Mouse (Mus musculus): ENCODE results near the gene Mob3b. TPM values are rescaled to one million over a fixed set of nuclear protein-coding genes. Genes with fewer than 3 reads are reported as not detected.
A peak's percentile ranks its signal among the peaks of the same experiment; 100 is the strongest.
"Not testable (repeated sequence)": the region's sequence is repeated elsewhere in the genome, so short reads cannot be mapped to it uniquely, and the experiment has no call there.

The Mob3b gene
- total RNA-seq, 2 experiments from 2014 or later: 2.0 to 4.0 TPM

- DNase-seq (ENCODE audit: extremely low spot score in 1 of 2, low spot score in 2 of 2): peak in 1 of 2 experiments; percentile 49
- intact Hi-C loops (cut with DNase I): loop anchor here (2.0 to 5.0 kb wide), 2 partner anchors 196 to 231 kb away; partner anchors contain the start of gene Mob3b
These were observed 196.3 kb downstream of the Mob3b start for GRCm38 (mm10) chr4:34960781-34961560.

GRCm38 (mm10) chr4:34959477-34959876, 197.8 kb downstream of the Mob3b start:
- intact Hi-C loops (cut with DNase I): loop anchor here (10.0 kb wide), 1 partner anchor 345 kb away; no protein-coding TSS in a partner anchor
- no peak for DNase-seq (ENCODE audit: extremely low spot score in 1 of 2, low spot score in 2 of 2)

GRCm38 (mm10) chr4:34958155-34959028, 198.9 kb downstream of the Mob3b start:
- no peak for DNase-seq (ENCODE audit: extremely low spot score in 1 of 2, low spot score in 2 of 2)
- intact Hi-C loops (cut with DNase I): loop anchor here (10.0 kb wide), 1 partner anchor 346 kb away; no protein-coding TSS in a partner anchor

GRCm38 (mm10) chr4:34953716-34954115, 203.6 kb downstream of the Mob3b start:
- DNase-seq (ENCODE audit: extremely low spot score in 1 of 2, low spot score in 2 of 2): no peak
- intact Hi-C loops (cut with DNase I): loop anchor here (10.0 kb wide), 1 partner anchor 351 kb away; no protein-coding TSS in a partner anchor

GRCm38 (mm10) chr4:34947181-34947580, 210.1 kb downstream of the Mob3b start:
- DNase-seq (ENCODE audit: extremely low spot score in 1 of 2, low spot score in 2 of 2): no peak
- intact Hi-C loops (cut with DNase I): no loop called here

- DNase-seq (ENCODE audit: extremely low spot score in 1 of 2, low spot score in 2 of 2): no peak
- intact Hi-C loops (cut with DNase I): no loop called here
These were observed 216.2 kb downstream of the Mob3b start for GRCm38 (mm10) chr4:34941046-34941445.

GRCm38 (mm10) chr4:34928386-34928785, 228.9 kb downstream of the Mob3b start:
- intact Hi-C loops (cut with DNase I): loop anchor here (10.0 kb wide), 1 partner anchor 354 kb away; no protein-coding TSS in a partner anchor
- DNase-seq (ENCODE audit: extremely low spot score in 1 of 2, low spot score in 2 of 2): not testable (repeated sequence)

GRCm38 (mm10) chr4:34922177-34922870, 235.0 kb downstream of the Mob3b start:
- peak; percentile 33 to 51 for DNase-seq (ENCODE audit: extremely low spot score in 1 of 2, low spot score in 2 of 2)
- intact Hi-C loops (cut with DNase I): loop anchor here (5.0 to 10.0 kb wide), 2 partner anchors 135 to 348 kb away; no protein-coding TSS in a partner anchor

GRCm38 (mm10) chr4:34917400-34917799, 239.9 kb downstream of the Mob3b start:
- DNase-seq (ENCODE audit: extremely low spot score in 1 of 2, low spot score in 2 of 2): no peak
- intact Hi-C loops (cut with DNase I): loop anchor here (5.0 kb wide), 1 partner anchor 230 kb away; the partner anchor contains the start of gene Slc35a1

- no peak for DNase-seq (ENCODE audit: extremely low spot score in 1 of 2, low spot score in 2 of 2)
- intact Hi-C loops (cut with DNase I): no loop called here
These were observed 245.1 kb downstream of the Mob3b start for GRCm38 (mm10) chr4:34912171-34912570.

GRCm38 (mm10) chr4:34911401-34911800, 245.9 kb downstream of the Mob3b start:
- DNase-seq (ENCODE audit: extremely low spot score in 1 of 2, low spot score in 2 of 2): no peak
- intact Hi-C loops (cut with DNase I): no loop called here

GRCm38 (mm10) chr4:34908127-34908526, 249.2 kb downstream of the Mob3b start:
- no peak for DNase-seq (ENCODE audit: extremely low spot score in 1 of 2, low spot score in 2 of 2)
- intact Hi-C loops (cut with DNase I): no loop called here

- no peak for DNase-seq (ENCODE audit: extremely low spot score in 1 of 2, low spot score in 2 of 2)
- intact Hi-C loops (cut with DNase I): no loop called here
These were observed 250.3 kb downstream of the Mob3b start for GRCm38 (mm10) chr4:34907026-34907425.

GRCm38 (mm10) chr4:34906151-34906550, 251.1 kb downstream of the Mob3b start:
- no peak for DNase-seq (ENCODE audit: extremely low spot score in 1 of 2, low spot score in 2 of 2)
- intact Hi-C loops (cut with DNase I): no loop called here

GRCm38 (mm10) chr4:34905396-34905795, 251.9 kb downstream of the Mob3b start:
- intact Hi-C loops (cut with DNase I): no loop called here
- no peak for DNase-seq (ENCODE audit: extremely low spot score in 1 of 2, low spot score in 2 of 2)

GRCm38 (mm10) chr4:34901582-34901981, 255.7 kb downstream of the Mob3b start:
- DNase-seq (ENCODE audit: extremely low spot score in 1 of 2, low spot score in 2 of 2); intact Hi-C loops (cut with DNase I): not testable (repeated sequence)

- intact Hi-C loops (cut with DNase I): no loop called here
- no peak for DNase-seq (ENCODE audit: extremely low spot score in 1 of 2, low spot score in 2 of 2)
These were observed 256.1 kb downstream of the Mob3b start for GRCm38 (mm10) chr4:34901166-34901565.

GRCm38 (mm10) chr4:34900155-34900554, 257.1 kb downstream of the Mob3b start:
- intact Hi-C loops (cut with DNase I): no loop called here
- peak; percentile 28 to 44 for DNase-seq (ENCODE audit: extremely low spot score in 1 of 2, low spot score in 2 of 2)

- intact Hi-C loops (cut with DNase I): no loop called here
- DNase-seq (ENCODE audit: extremely low spot score in 1 of 2, low spot score in 2 of 2): no peak
These were observed 258.0 kb downstream of the Mob3b start for GRCm38 (mm10) chr4:34899322-34899721.

Measured in left cerebral cortex, postnatal 10 days (tissue).